Mouse (Mus musculus) liver, postnatal 0 days (tissue): Measurements from ENCODE around the gene Cstf1. TPM values are rescaled to one million over a fixed set of nuclear protein-coding genes. Genes with fewer than 3 reads are reported as not detected.

Experiments
- ATAC-seq: fragments of 200-750 bp; cut with Nextera tagmentation; 2 replicates; pipeline ENCODE4 v1.8.0; 2017; ENCODE audit warnings: mild to moderate bottlenecking, moderate library complexity
- DNase-seq: peaks from one replicate; pipeline ENCODE4 v3.0.0-alpha.2; 2016
- H3K27ac ChIP-seq: fragments of 300-500 bp; sonication (generic); 2 replicates; pipeline ENCODE4 v1.5.1; 2014; ENCODE audit warnings: antibody characterized with exemption, moderate library complexity, mild to moderate bottlenecking, low read depth
- H3K27me3 ChIP-seq: fragments of 300-500 bp; sonication (generic); 2 replicates; pipeline ENCODE4 v1.6.1; 2014; ENCODE audit warnings: low read length, control low read depth, mixed read lengths; ENCODE audit not compliant: insufficient read depth
- H3K36me3 ChIP-seq: fragments of 300-500 bp; sonication (generic); replicated peaks from 2 replicates; pipeline ENCODE4 v1.6.1; 2014; ENCODE audit warnings: mild to moderate bottlenecking, control low read depth, low read length, moderate library complexity, mixed read lengths; ENCODE audit not compliant: insufficient read depth
- H3K4me1 ChIP-seq: fragments of 300-500 bp; sonication (generic); 2 replicates; pipeline ENCODE4 v1.6.1; 2014; ENCODE audit warnings: antibody characterized with exemption, mild to moderate bottlenecking, control low read depth; ENCODE audit not compliant: insufficient read depth
- H3K4me2 ChIP-seq: fragments of 300-500 bp; sonication (generic); 2 replicates; pipeline ENCODE4 v1.6.1; 2014; ENCODE audit warnings: low read depth, mild to moderate bottlenecking, low read length, moderate library complexity, mixed read lengths
- H3K4me3 ChIP-seq: fragments of 300-500 bp; sonication (generic); 2 replicates; pipeline ENCODE4 v1.5.1; 2014; ENCODE audit warnings: low read depth, low read length
- H3K9ac ChIP-seq: fragments of 300-500 bp; sonication (generic); replicated peaks from 2 replicates; pipeline ENCODE4 v1.6.1; 2014; ENCODE audit warnings: mild to moderate bottlenecking, moderate library complexity
- H3K9me3 ChIP-seq: fragments of 300-500 bp; sonication (generic); 2 replicates; pipeline ENCODE4 v1.6.1; 2016; ENCODE audit warnings: mild to moderate bottlenecking, control low read depth, low read length, mixed read lengths
- CTCF ChIP-seq: sonication (generic); IDR thresholded peaks from 2 replicates; pipeline ENCODE4 v1.5.1; 2016; ENCODE audit warnings: antibody characterized with exemption, low read depth
- EP300 ChIP-seq: IDR thresholded peaks from 2 replicates; pipeline ENCODE4 v1.6.1; 2016; ENCODE audit warnings: antibody characterized with exemption, low read depth, mild to moderate bottlenecking
- WGBS: fragments of 180-500 bp; shearing (Covaris S2); extraction: QIAGEN DNeasy Blood & Tissue Kit; methylation state at CpG from one replicate; pipeline ENCODE4 v1.1.7; 2014; ENCODE audit not compliant: insufficient replicate concordance; 5-methylcytosine and 5-hydroxymethylcytosine counted together
- polyA plus RNA-seq: library from polyadenylated mRNA; unstranded; fragments of >200 nt; fragmentation: Nextera tagmentation; extraction: Ambion mirVana; gene quantifications from 2 replicates; pipeline ENCODE4 v1.2.1, GENCODE M21; 2015

Gene Cstf1
- polyA plus RNA-seq, 1 experiment from 2014 or later = 16.2 TPM

- Histone ChIP-seq H3K4me1 (peaks cover 3% of the 10 kb centered on the region; the same call in 1 of the 2 replicates), H3K27me3 (no peaks in the 10 kb centered on the region), H3K9ac (no peak overlapping the region), H3K9me3 (no peaks in the 10 kb centered on the region), H3K4me2 (no peak overlapping the region), H3K27ac (no peak overlapping the region), H3K4me3 (no peak overlapping the region), H3K36me3 (peaks cover 91% of the 10 kb centered on the region)
- no peak for TF ChIP-seq EP300
- no peak for TF ChIP-seq CTCF
- ATAC-seq = no peak
- no peak for DNase-seq
- WGBS = 89% methylated on average over 7 of the region's 7 CpGs
Measured at GRCm38 (mm10) chr2:172363176-172363575, 7.3 kb upstream of the Cstf1 start.

- Histone ChIP-seq H3K27ac (peak overlapping the region; percentile 86), H3K4me2 (peak overlapping the region; percentile 80), H3K9ac (peak overlapping the region; percentile 90), H3K9me3 (no peaks in the 10 kb centered on the region), H3K4me1 (peaks cover 9% of the 10 kb centered on the region; the same call in 1 of the 2 replicates), H3K36me3 (peaks cover 58% of the 10 kb centered on the region), H3K27me3 (no peaks in the 10 kb centered on the region), H3K4me3 (peak overlapping the region; percentile 85)
- ATAC-seq (no peak), DNase-seq (no peak)
- TF ChIP-seq CTCF (no peak), EP300 (no peak)
- under 1% methylated on average over 11 of the region's 11 CpGs for WGBS
Measured at GRCm38 (mm10) chr2:172371258-172371657, 777 bp downstream of the Cstf1 start.

- TF ChIP-seq CTCF (no peak), EP300 (no peak)
- no peaks in the 10 kb centered on the region for H3K9me3 ChIP-seq
- ATAC-seq (no peak), DNase-seq (no peak)
- WGBS = 87% methylated on average over 4 of the region's 4 CpGs
- no peak overlapping the region for H3K27ac ChIP-seq
- no peaks in the 10 kb centered on the region for H3K27me3 ChIP-seq
- H3K36me3 ChIP-seq = peaks cover 79% of the 10 kb centered on the region
- no peak overlapping the region for H3K9ac ChIP-seq
- no peak overlapping the region for H3K4me3 ChIP-seq
- H3K4me2 ChIP-seq = no peak overlapping the region
- peaks cover 4% of the 10 kb centered on the region; the same call in 1 of the 2 replicates for H3K4me1 ChIP-seq
Measured at GRCm38 (mm10) chr2:172376551-172376950, 6.1 kb downstream of the Cstf1 start.

GRCm38 (mm10) chr2:172376999-172377515 lies 6.6 kb downstream of the Cstf1 start:
- Histone ChIP-seq H3K27ac (no peak overlapping the region), H3K27me3 (no peaks in the 10 kb centered on the region), H3K4me1 (no peaks in the 10 kb centered on the region), H3K9me3 (no peaks in the 10 kb centered on the region), H3K36me3 (peaks cover 83% of the 10 kb centered on the region), H3K4me2 (no peak overlapping the region), H3K4me3 (no peak overlapping the region), H3K9ac (no peak overlapping the region)
- ATAC-seq (no peak), DNase-seq (no peak)
- TF ChIP-seq EP300 (no peak), CTCF (no peak)
- WGBS = 71% methylated on average over 5 of the region's 5 CpGs

GRCm38 (mm10) chr2:172378332-172378731 lies 7.9 kb downstream of the Cstf1 start:
- DNase-seq = peak; percentile 74
- peak; percentile 66 for ATAC-seq
- H3K4me1 ChIP-seq = no peaks in the 10 kb centered on the region
- no peak overlapping the region for H3K9ac ChIP-seq
- no peaks in the 10 kb centered on the region for H3K27me3 ChIP-seq
- no peak overlapping the region for H3K4me3 ChIP-seq
- peaks cover 81% of the 10 kb centered on the region for H3K36me3 ChIP-seq
- no peak overlapping the region for H3K27ac ChIP-seq
- 60% methylated on average over 7 of the region's 7 CpGs for WGBS
- TF ChIP-seq CTCF (peak; percentile 86), EP300 (no peak)
- H3K4me2 ChIP-seq = no peak overlapping the region
- H3K9me3 ChIP-seq = no peaks in the 10 kb centered on the region

GRCm38 (mm10) chr2:172380513-172380912 lies 10.0 kb downstream of the Cstf1 start:
- DNase-seq (no peak), ATAC-seq (no peak)
- Histone ChIP-seq H3K27ac (no peak overlapping the region), H3K4me3 (no peak overlapping the region), H3K4me2 (no peak overlapping the region), H3K4me1 (no peaks in the 10 kb centered on the region), H3K27me3 (no peaks in the 10 kb centered on the region), H3K9me3 (no peaks in the 10 kb centered on the region), H3K9ac (no peak overlapping the region), H3K36me3 (peaks cover 60% of the 10 kb centered on the region)
- TF ChIP-seq CTCF = no peak
- TF ChIP-seq EP300 = no peak
- WGBS = 91% methylated on average over 17 of the region's 17 CpGs

GRCm38 (mm10) chr2:172381341-172381740 lies 10.9 kb downstream of the Cstf1 start:
- no peak overlapping the region for H3K4me2 ChIP-seq
- DNase-seq (no peak), ATAC-seq (no peak)
- no peak overlapping the region for H3K9ac ChIP-seq
- 0 out of 2 replicates have a peak overlapping the region, but pooled peaks have one; percentile 44 for H3K27ac ChIP-seq
- H3K27me3 ChIP-seq = no peaks in the 10 kb centered on the region
- no peak overlapping the region for H3K4me3 ChIP-seq
- no peaks in the 10 kb centered on the region for H3K4me1 ChIP-seq
- no peaks in the 10 kb centered on the region for H3K9me3 ChIP-seq
- 84% methylated on average over 11 of the region's 11 CpGs for WGBS
- TF ChIP-seq CTCF = no peak
- no peak for TF ChIP-seq EP300
- H3K36me3 ChIP-seq = peaks cover 51% of the 10 kb centered on the region
